Mouse (Mus musculus): ENCODE measurements at regions not wholly inside any gene's neighbourhood (a gene's known extent, or its start where the extent isn't known, plus 50 kb on each side); places are given as distances from the start of the nearest gene placed in this dataset.
A peak's percentile ranks its signal among the peaks of the same experiment; 100 is the strongest.

DNA sequence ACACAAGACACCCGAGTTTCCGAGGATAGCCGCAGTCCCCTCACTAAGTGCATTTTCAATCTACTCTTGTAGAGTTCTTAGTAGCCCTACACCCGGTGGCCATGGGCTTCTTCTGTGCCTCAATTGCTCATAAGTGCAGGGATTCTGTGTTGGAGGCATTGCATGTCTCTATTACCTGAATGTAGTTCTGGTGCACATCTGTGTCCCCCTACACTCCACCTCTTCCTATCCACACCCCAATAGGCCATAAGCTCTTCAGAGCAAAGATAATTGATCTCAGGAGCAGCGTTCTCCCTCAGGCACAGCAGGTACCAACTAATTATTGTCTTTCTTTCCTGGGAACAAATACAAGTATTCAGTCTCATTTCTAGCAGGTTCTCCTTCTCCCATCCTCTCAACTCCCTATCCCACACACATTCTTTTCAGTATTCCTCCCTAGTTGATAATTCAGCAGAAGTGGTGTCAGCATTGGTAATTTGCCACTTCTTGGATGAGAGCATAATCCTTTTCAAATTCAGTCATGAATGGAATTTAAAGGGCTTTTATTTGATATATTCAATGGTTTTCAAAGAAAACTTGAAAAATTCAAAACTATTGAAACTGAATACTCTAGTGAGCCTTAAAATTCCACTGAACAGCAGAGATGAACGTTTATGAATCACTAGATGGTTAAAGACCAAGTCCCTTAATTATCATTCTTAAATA lies 108.7 kb upstream of the Cp start:
- Histone ChIP-seq H3ac (ENCODE audit: control insufficient read depth, insufficient read length, low read depth) (no peak overlapping the region), H3K4me3 (ENCODE audit: insufficient read depth, poor library complexity, severe bottlenecking) (no peak overlapping the region)
- TF ChIP-seq CTCF (IDR thresholded peaks at IDR 0.05; ENCODE audit: control insufficient read depth, insufficient read depth, insufficient read length) (no peak), FOSL1 (IDR thresholded peaks at IDR 0.05; ENCODE audit: insufficient read depth, low read length, poor library complexity, severe bottlenecking) (no peak), MYOD1 (IDR thresholded peaks at IDR 0.05; ENCODE audit: control insufficient read depth, insufficient read length, low read depth) (no peak), USF1 (IDR thresholded peaks at IDR 0.05; ENCODE audit: low read depth) (no peak), MAX (IDR thresholded peaks at IDR 0.05) (no peak), MYOG (IDR thresholded peaks at IDR 0.05; ENCODE audit: control insufficient read depth, extremely low read depth, insufficient read length) (no peak), CEBPB (IDR thresholded peaks at IDR 0.05; ENCODE audit: low read depth) (no peak)

DNA sequence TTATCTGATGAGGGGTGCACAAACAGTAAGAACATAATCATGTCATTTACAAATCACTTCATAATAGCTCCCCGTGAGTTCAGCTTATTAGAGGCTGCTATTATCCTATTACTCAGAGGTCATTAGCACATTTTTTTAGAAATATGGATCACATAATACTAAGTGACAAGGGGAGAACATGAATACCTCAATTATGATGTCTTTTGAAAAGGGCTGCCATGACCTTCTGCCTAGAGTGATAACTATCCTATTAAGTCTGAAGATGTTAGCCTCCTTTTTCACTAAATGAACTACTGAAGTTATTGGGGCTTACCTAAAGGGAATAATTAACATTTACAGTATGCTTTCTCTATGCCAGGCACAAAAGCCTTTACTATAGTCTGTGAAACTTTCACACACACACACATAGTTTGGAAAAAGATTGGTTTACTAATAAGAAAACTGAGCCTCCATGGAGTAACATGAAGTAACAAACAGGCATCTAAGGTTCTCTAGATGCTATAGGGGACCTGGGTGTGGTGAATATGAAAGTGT lies 108.1 kb upstream of the Cp start:
- no peak overlapping the region for H3K4me3 ChIP-seq (ENCODE audit: insufficient read depth, poor library complexity, severe bottlenecking)
- H3K79me3 ChIP-seq (ENCODE audit: low read depth) = no peaks in the 10 kb centered on the region
- H3K79me2 ChIP-seq (ENCODE audit: control insufficient read depth, insufficient read depth) = no peaks in the 10 kb centered on the region
- TF ChIP-seq CEBPB (IDR thresholded peaks at IDR 0.05; ENCODE audit: low read depth) (no peak), FOSL1 (IDR thresholded peaks at IDR 0.05; ENCODE audit: insufficient read depth, low read length, poor library complexity, severe bottlenecking) (no peak), USF1 (IDR thresholded peaks at IDR 0.05; ENCODE audit: low read depth) (no peak), CTCF (IDR thresholded peaks at IDR 0.05; ENCODE audit: control insufficient read depth, insufficient read depth, insufficient read length) (no peak), MYOD1 (IDR thresholded peaks at IDR 0.05; ENCODE audit: control insufficient read depth, insufficient read length, low read depth) (no peak), MYOG (IDR thresholded peaks at IDR 0.05; ENCODE audit: control insufficient read depth, extremely low read depth, insufficient read length) (no peak), MAX (IDR thresholded peaks at IDR 0.05) (no peak)
- no peaks in the 10 kb centered on the region for H3K36me3 ChIP-seq (ENCODE audit: control insufficient read depth, insufficient read depth)
- H3ac ChIP-seq (ENCODE audit: control insufficient read depth, insufficient read length, low read depth) = no peak overlapping the region
- no peaks in the 10 kb centered on the region for H3K27me3 ChIP-seq (ENCODE audit: control insufficient read depth, insufficient read depth, insufficient read length)

More for the DNA sequence above, 108.7 kb upstream of the Cp start:
- Histone ChIP-seq H3K79me2 (ENCODE audit: control insufficient read depth, insufficient read depth) (no peaks in the 10 kb centered on the region), H3K27me3 (ENCODE audit: control insufficient read depth, insufficient read depth, insufficient read length) (no peaks in the 10 kb centered on the region), H3K79me3 (ENCODE audit: low read depth) (no peaks in the 10 kb centered on the region), H3K36me3 (ENCODE audit: control insufficient read depth, insufficient read depth) (no peaks in the 10 kb centered on the region)

DNA sequence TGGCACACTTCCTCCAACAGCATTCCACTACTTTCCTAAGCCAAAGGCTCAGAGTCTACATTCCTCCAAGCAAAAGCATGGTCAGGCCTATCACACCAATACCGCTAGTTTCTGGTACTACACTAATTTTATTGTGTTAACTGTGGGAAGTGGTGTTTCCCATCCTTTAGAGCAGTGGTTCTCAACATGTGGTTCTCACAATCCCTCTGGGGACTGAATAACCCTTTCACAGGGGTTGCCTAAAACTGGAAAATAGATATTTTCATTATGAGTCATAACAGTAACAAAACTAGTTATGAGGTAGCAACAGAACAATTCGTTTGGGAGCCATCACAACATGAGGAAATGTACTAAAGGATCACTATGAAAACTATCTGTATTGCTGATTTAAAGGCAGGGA lies 74.2 kb upstream of the Cp start:
- TF ChIP-seq FOSL1 (IDR thresholded peaks at IDR 0.05; ENCODE audit: insufficient read depth, low read length, poor library complexity, severe bottlenecking) (peak; percentile 17), MYOD1 (IDR thresholded peaks at IDR 0.05; ENCODE audit: control insufficient read depth, insufficient read length, low read depth) (no peak)
- peaks cover 3% of the 10 kb centered on the region for H3K27me3 ChIP-seq (ENCODE audit: control insufficient read depth, insufficient read depth, insufficient read length)
- no peaks in the 10 kb centered on the region for H3K36me3 ChIP-seq (ENCODE audit: control insufficient read depth, insufficient read depth)
- no peaks in the 10 kb centered on the region for H3K79me2 ChIP-seq (ENCODE audit: control insufficient read depth, insufficient read depth)
- H3K4me3 ChIP-seq (ENCODE audit: insufficient read depth, poor library complexity, severe bottlenecking) = no peak overlapping the region
- no peaks in the 10 kb centered on the region for H3K79me3 ChIP-seq (ENCODE audit: low read depth)
- H3ac ChIP-seq (ENCODE audit: control insufficient read depth, insufficient read length, low read depth) = no peak overlapping the region

DNA sequence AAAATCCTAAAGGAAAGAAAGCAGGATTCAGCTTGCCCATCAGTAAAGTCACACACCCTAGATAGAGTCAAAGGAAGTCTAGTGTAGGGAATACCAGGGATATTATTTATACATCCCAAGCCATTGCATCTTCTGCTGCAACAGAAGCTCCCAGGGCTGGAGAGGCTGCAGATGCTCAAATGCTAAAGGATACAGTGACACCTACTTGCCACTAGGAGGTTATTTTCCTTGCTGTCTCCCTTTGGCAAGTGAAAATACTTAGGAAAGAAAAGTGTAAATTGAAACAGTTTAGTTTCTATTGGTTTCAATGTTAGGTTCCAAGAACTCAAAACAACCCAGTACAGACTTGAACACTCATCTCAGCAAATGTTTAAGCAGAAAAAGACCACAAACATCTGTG lies 68.4 kb upstream of the Cp start:
- H3K36me3 ChIP-seq (ENCODE audit: control insufficient read depth, insufficient read depth) = no peaks in the 10 kb centered on the region

DNA sequence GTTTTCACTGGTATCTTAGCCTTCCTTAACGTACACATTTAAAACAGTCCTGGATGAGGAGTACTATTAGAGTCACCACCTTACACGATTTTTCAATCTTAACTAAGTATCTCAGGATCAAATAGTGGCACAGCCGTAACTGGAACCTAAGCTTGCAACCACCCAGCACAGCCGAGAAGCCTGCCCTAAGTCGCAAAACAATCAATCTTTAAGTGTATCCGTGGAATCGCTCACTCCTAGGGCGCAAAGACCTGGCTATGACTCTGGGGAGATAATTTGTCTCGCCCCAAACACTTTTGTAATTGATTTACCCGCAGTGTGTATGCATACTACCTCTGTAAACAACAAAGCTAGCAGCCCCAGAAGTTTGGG lies 62.6 kb upstream of the Cp start:
- Histone ChIP-seq H3K79me3 (ENCODE audit: low read depth) (peaks cover 16% of the 10 kb centered on the region), H3ac (ENCODE audit: control insufficient read depth, insufficient read length, low read depth) (peak overlapping the region; percentile 75), H3K27me3 (ENCODE audit: control insufficient read depth, insufficient read depth, insufficient read length) (no peaks in the 10 kb centered on the region), H3K4me3 (ENCODE audit: insufficient read depth, poor library complexity, severe bottlenecking) (peak overlapping the region; percentile 52), H3K36me3 (ENCODE audit: control insufficient read depth, insufficient read depth) (no peaks in the 10 kb centered on the region), H3K79me2 (ENCODE audit: control insufficient read depth, insufficient read depth) (peaks cover 28% of the 10 kb centered on the region)
- no peak for TF ChIP-seq FOSL1 (IDR thresholded peaks at IDR 0.05; ENCODE audit: insufficient read depth, low read length, poor library complexity, severe bottlenecking)
- TF ChIP-seq CTCF (IDR thresholded peaks at IDR 0.05; ENCODE audit: control insufficient read depth, insufficient read depth, insufficient read length) = no peak
- no peak for TF ChIP-seq MYOD1 (IDR thresholded peaks at IDR 0.05; ENCODE audit: control insufficient read depth, insufficient read length, low read depth)

More for the DNA sequence above, 68.4 kb upstream of the Cp start:
- H3ac ChIP-seq (ENCODE audit: control insufficient read depth, insufficient read length, low read depth) = no peak overlapping the region
- H3K4me3 ChIP-seq (ENCODE audit: insufficient read depth, poor library complexity, severe bottlenecking) = no peak overlapping the region
- no peak for TF ChIP-seq USF1 (IDR thresholded peaks at IDR 0.05; ENCODE audit: low read depth)
- no peak for TF ChIP-seq CTCF (IDR thresholded peaks at IDR 0.05; ENCODE audit: control insufficient read depth, insufficient read depth, insufficient read length)
- TF ChIP-seq FOSL1 (IDR thresholded peaks at IDR 0.05; ENCODE audit: insufficient read depth, low read length, poor library complexity, severe bottlenecking) = no peak
- TF ChIP-seq MYOG (IDR thresholded peaks at IDR 0.05; ENCODE audit: control insufficient read depth, extremely low read depth, insufficient read length) = no peak
- no peak for TF ChIP-seq MAX (IDR thresholded peaks at IDR 0.05)
- TF ChIP-seq MYOD1 (IDR thresholded peaks at IDR 0.05; ENCODE audit: control insufficient read depth, insufficient read length, low read depth) = no peak
- TF ChIP-seq CEBPB (IDR thresholded peaks at IDR 0.05; ENCODE audit: low read depth) = no peak
- H3K79me3 ChIP-seq (ENCODE audit: low read depth) = no peaks in the 10 kb centered on the region
- H3K27me3 ChIP-seq (ENCODE audit: control insufficient read depth, insufficient read depth, insufficient read length) = no peaks in the 10 kb centered on the region
- no peaks in the 10 kb centered on the region for H3K79me2 ChIP-seq (ENCODE audit: control insufficient read depth, insufficient read depth)
